Mouse (Mus musculus) 3134 (cell line): ENCODE measurements around the gene Tbr1.

Experiments used
- DNase-seq: peaks from one replicate; pipeline ENCODE4 v3.0.0-alpha.2; 2011; ENCODE audit warnings: low spot score; ENCODE audit not compliant: insufficient read length; ENCODE audit errors: extremely low read depth

Tbr1 gene

DNA sequence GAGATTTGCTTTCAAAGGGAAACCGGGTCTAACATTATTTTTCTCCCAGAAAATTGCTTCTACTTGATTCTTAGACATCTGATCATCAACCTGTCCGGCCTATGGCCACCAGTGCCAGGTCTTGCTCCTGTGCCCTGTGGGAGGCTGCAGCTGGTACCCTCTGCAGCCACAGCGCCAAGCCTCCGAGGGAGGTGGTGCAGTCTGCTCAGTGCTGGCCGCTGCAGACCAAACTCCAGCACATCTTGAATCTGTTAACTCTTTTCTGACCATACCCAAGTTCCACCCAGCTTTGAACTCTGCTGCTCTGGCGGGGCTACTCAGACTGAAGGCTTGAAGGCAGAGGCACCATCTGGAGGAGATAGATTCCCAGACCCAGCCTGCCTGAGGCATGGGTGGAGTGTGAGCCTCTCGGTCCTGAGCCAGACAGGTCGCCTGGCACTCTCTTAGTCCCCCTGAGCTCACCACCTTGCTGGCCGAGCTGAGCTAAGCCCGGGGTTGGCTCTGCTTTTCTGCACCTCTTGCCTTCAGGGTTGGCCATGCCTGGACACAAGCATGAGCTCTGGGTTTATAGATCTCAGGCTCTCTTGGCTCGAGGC, at the start of gene Tbr1:
Gene Tbr1, plus strand, starts transcription at position 275 of the 596 bp plus-strand sequence.
- no peak for DNase-seq

DNA sequence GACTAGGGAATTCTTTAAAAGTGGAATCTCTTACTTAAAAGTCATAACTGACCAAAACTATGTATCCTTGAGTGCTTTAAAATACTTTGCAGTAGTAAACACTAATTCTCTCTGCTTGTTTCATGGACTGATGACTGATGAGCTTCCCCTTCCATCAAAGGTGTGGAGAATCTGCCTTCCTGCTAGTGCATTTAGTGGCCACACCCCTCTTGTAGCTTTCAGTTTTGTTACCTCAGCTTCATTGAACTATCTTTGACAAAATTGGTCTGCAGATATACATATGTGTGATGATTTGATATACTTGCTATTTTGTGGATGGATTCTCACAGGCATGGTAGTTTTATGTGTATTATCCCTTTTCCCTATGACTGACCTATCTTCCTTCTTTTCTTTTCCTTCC, 47.7 kb upstream of the Tbr1 start:
- no peak for DNase-seq

GRCm38 (mm10) chr2:61759234-61759855, 43.4 kb upstream of the Tbr1 start:
- no peak for DNase-seq

DNA sequence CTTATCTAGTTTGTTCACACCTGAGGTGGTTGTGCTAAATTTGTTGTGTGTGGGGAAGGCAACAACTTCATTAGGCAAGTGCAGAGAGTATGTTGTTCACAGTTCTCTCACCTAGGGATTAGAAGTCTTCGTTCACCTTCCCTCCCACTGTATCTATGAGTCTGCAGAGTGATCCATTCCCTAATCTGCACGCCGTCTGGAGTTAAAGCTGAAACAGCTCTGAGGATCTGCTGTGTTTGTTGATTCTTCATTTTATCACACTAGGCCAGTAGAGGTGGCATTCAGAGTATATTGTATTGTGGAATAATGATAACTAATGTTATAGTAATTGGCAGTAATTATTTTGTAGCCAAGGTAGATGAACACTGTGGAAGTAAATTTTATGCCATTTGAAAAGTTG, 42.7 kb upstream of the Tbr1 start:
- no peak for DNase-seq

DNA sequence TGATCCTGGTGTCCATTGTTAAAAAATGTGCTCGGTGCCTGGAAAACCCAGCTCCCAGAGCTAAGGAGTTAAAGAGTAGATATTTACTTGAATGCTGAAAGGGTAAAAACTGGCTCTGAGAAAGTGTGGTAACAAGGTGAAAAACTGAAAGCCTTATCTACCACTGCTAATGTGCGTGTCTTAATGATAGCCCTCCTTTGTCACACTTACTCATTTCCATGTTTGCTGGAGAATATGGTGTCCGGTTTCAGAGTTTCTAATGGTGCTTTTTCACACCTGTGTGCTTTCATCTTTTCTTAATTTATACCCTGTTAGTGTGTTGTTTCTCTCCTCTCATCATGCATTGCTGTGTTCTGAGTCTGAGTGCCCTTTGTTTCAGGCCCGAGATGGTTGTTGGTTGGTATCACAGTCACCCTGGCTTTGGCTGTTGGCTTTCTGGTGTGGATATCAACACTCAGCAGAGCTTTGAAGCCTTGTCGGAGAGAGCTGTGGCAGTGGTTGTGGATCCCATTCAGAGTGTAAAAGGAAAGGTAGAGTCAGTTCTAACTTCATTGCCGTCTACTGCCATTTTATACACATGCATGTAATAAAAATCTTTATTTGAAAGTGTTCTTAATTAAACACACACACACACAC, 38.1 kb upstream of the Tbr1 start:
- no peak for DNase-seq

- no peak for DNase-seq
Observed at GRCm38 (mm10) chr2:61765526-61765925, 37.2 kb upstream of the Tbr1 start.

DNA sequence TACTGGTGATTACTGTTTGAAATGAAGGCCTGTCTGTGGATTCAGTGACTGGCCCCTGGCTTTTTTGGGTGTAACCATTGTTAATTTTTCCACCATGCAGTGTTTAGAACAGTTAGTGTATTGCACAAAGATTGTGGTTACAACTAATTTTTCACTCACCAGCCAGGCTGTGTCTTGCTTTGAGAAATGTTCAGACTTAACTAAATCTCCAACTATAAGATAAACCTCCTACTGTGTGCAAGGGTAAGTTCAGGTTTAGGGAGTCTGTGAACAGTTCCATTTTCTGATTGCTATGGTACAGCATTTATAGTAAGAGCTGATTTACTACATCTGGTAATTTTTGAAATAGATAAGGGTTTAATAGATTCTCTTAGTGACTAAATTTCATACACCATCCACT, 21.9 kb upstream of the Tbr1 start:
- no peak for DNase-seq

DNA sequence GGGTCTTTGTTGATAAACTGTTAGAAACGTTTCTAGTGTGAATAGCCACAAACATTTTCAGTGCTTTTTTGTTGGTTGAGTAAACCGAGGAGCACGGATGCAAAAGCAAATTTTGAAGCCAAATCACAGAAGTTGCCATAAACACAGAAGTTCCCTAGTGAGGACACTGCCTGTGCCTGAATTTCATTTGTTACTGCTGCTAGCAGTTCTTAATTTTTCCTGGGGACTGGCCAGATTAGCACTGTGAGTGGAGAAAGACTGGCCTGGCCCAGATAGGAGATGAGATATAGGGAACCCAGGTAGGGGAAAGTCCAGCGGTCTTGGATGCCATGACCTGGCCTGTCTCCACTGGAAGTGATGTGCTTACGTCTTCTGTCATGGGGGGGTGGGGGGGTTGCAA, 7.8 kb upstream of the Tbr1 start:
- no peak for DNase-seq

DNA sequence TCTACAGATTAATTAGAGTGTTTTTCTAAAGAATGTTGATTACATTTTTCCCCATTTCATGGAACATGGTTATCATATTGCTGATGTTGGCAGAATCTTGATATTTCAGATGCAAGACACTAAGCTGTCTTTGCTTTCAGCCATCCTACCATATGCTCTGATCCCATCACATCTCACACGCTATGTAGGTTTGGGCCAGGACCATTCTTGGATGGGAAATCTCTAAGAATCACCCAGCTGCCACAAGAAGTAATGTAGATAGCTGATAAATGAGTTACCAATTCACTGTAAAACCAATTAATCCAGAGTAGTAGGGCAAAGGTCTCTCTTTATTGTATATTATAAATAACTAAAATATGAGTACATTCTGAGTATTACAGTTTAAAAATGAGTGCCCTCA, 4.7 kb upstream of the Tbr1 start:
- no peak for DNase-seq

GRCm38 (mm10) chr2:61803443-61804367, 975 bp downstream of the Tbr1 start:
- no peak for DNase-seq

DNA sequence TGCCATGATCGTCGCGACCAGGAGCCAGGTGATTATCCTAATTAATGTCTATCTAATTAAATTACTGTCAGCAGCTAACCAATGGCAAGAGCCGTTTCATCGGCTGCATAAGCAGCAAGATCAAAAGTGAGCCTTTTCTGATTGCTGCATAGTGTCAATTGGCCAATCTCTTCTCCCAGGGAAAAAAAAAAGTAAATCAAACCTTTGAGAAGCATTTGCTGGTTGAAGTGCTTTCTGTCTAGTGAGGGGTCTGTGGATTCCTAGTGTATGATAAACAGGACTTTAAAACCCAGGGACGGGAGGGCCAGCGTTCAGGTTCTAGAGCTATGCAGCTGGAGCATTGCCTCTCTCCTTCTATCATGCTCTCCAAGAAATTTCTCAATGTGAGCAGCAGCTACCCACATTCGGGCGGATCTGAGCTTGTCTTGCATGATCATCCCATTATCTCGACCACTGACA, 1.7 kb downstream of the Tbr1 start:
- DNase-seq = no peak

GRCm38 (mm10) chr2:61804841-61805540, 2.3 kb downstream of the Tbr1 start:
- no peak for DNase-seq

GRCm38 (mm10) chr2:61805541-61806345, 3.0 kb downstream of the Tbr1 start:
- DNase-seq = no peak

GRCm38 (mm10) chr2:61806346-61806825, 3.7 kb downstream of the Tbr1 start:
- no peak for DNase-seq

DNA sequence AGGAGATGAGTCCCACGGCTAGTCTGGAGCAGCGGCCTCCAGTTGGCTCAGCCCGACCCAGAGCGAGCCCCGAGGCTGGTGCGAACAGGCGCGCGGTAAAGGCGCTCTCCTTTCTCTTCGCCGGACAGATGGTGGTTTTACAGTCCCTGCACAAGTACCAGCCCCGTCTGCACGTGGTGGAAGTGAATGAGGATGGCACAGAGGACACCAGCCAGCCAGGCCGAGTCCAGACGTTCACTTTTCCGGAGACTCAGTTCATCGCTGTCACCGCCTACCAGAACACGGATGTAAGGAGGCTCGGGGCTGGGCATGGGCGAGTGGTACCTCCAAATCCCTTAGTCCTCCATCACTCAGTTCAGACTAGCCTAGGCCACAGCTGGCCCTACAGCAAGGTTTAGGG, 4.4 kb downstream of the Tbr1 start:
- DNase-seq = no peak

DNA sequence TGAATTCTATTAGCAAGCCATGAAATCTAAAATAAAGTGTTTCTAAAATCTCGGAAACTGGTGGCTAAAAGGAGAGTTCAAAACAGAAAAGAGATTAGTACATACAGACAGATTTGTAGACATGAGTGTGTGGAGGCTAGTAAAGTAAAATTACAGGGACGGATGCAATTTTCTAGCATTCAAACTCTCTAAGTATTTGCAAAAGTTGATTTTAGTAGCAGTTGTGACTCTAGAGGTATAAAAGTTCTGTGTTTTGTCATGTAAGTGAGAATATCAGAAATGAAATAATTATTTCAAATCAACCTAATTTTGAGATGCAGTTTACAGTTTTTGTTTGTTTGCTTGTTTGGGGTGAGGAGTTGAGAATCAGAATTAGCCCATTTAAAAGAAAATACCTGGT, 5.1 kb downstream of the Tbr1 start:
- DNase-seq = no peak

GRCm38 (mm10) chr2:61808776-61809175, 6.0 kb downstream of the Tbr1 start:
- DNase-seq = no peak

- no peak for DNase-seq
Observed at GRCm38 (mm10) chr2:61809381-61809780, 6.7 kb downstream of the Tbr1 start.

- no peak for DNase-seq
Observed at GRCm38 (mm10) chr2:61810751-61811150, 8.0 kb downstream of the Tbr1 start.

DNA sequence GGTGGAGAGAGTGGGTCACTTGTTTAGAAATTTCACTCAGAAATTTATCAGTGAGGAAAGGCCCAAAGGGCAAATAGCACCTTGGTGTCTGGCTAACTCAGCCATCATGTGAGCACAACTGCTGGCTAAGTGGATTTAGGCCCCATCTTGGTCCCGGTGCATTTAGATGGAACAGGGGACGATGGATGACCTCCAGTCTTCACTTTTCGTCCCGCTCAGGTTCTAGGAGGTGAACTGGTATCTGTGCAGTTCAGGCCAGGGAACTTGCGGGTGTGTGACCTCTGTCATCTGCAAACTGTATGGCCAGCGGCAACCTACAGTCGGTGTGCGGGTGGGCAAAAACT, 8.4 kb downstream of the Tbr1 start:
- no peak for DNase-seq
